Mouse (Mus musculus) testis, adult 2 months (tissue): ENCODE measurements around the gene Dnajc11. TPM values are rescaled to one million over a fixed set of nuclear protein-coding genes. Genes with fewer than 3 reads are reported as not detected.
A peak's percentile ranks its signal among the peaks of the same experiment; 100 is the strongest.

Experiments
- H3K27ac ChIP-seq: fragments of 200-500 bp; 2 replicates; pipeline ENCODE4 v1.5.1; 2012; ENCODE audit warnings: low read depth, low read length; ENCODE audit not compliant: control insufficient read depth, insufficient read depth
- H3K27me3 ChIP-seq: fragments of 200-500 bp; 2 replicates; pipeline ENCODE4 v1.6.1; 2012; ENCODE audit warnings: mild to moderate bottlenecking, low read length, moderate library complexity; ENCODE audit not compliant: control insufficient read depth, insufficient read depth
- H3K36me3 ChIP-seq: fragments of 200-500 bp; 2 replicates; pipeline ENCODE4 v1.6.1; 2012; ENCODE audit warnings: mild to moderate bottlenecking, low read length; ENCODE audit not compliant: control insufficient read depth, insufficient read depth
- H3K4me1 ChIP-seq: fragments of 200-500 bp; 2 replicates; pipeline ENCODE4 v1.6.1; 2012; ENCODE audit warnings: low read length; ENCODE audit not compliant: control insufficient read depth, insufficient read depth
- H3K4me3 ChIP-seq: fragments of 200-500 bp; 2 replicates; pipeline ENCODE4 v1.5.1; 2012; ENCODE audit warnings: low read depth, mild to moderate bottlenecking, low read length, moderate library complexity, mixed read lengths; ENCODE audit not compliant: control insufficient read depth
- CTCF ChIP-seq: fragments of 200-500 bp; IDR thresholded peaks from 2 replicates; pipeline ENCODE4 v1.5.1; 2012; ENCODE audit warnings: low read depth, mild to moderate bottlenecking, inconsistent platforms, low read length, moderate library complexity; ENCODE audit not compliant: control insufficient read depth, insufficient read depth, insufficient replicate concordance
- POLR2A ChIP-seq: fragments of 200-500 bp; IDR thresholded peaks from 2 replicates; pipeline ENCODE4 v1.6.1; 2012; ENCODE audit warnings: low read depth, mild to moderate bottlenecking, inconsistent platforms, low read length, moderate library complexity; ENCODE audit not compliant: control insufficient read depth
- polyA plus RNA-seq: library from polyadenylated mRNA; depleted of rRNA; stranded (reverse); fragments of >200 nt; gene quantifications from 2 replicates; pipeline ENCODE4 v1.2.3, GENCODE M21; 2012

Gene Dnajc11
- polyA plus RNA-seq, 1 experiment, result 31.2 TPM

- Histone ChIP-seq H3K27me3 (no peaks in the 10 kb centered on the region), H3K36me3 (no peaks in the 10 kb centered on the region; the same call in 1 of the 2 replicates), H3K4me1 (no peaks in the 10 kb centered on the region), H3K27ac (no peak overlapping the region), H3K4me3 (no peak overlapping the region)
- TF ChIP-seq POLR2A, result no peak
- TF ChIP-seq CTCF, result no peak
These were observed 47.2 kb downstream of the Dnajc11 start for GRCm38 (mm10) chr4:151980699-151981098.

- TF ChIP-seq CTCF, result peak; percentile 97
- TF ChIP-seq POLR2A, result no peak
- H3K36me3 ChIP-seq, result no peaks in the 10 kb centered on the region; the same call in 1 of the 2 replicates
- no peaks in the 10 kb centered on the region for H3K27me3 ChIP-seq
- no peak overlapping the region for H3K27ac ChIP-seq
- no peaks in the 10 kb centered on the region for H3K4me1 ChIP-seq
- H3K4me3 ChIP-seq, result no peak overlapping the region
These were observed 47.9 kb downstream of the Dnajc11 start for GRCm38 (mm10) chr4:151981363-151981762.

GRCm38 (mm10) chr4:151983043-151983442, 49.6 kb downstream of the Dnajc11 start:
- Histone ChIP-seq H3K4me3 (no peak overlapping the region), H3K4me1 (peaks cover under 1% of the 10 kb centered on the region; the same call in 1 of the 2 replicates), H3K36me3 (no peaks in the 10 kb centered on the region; the same call in 1 of the 2 replicates), H3K27ac (no peak overlapping the region), H3K27me3 (no peaks in the 10 kb centered on the region)
- no peak for TF ChIP-seq CTCF
- no peak for TF ChIP-seq POLR2A

- H3K4me3 ChIP-seq, result no peak overlapping the region
- no peak overlapping the region for H3K27ac ChIP-seq
- H3K36me3 ChIP-seq, result no peaks in the 10 kb centered on the region; the same call in 1 of the 2 replicates
- H3K4me1 ChIP-seq, result peaks cover 5% of the 10 kb centered on the region
- no peaks in the 10 kb centered on the region for H3K27me3 ChIP-seq
- TF ChIP-seq POLR2A (no peak), CTCF (no peak)
These were observed 50.1 kb downstream of the Dnajc11 start for GRCm38 (mm10) chr4:151983560-151983959.

GRCm38 (mm10) chr4:151985886-151986285, 52.4 kb downstream of the Dnajc11 start:
- H3K27ac ChIP-seq, result no peak overlapping the region
- no peaks in the 10 kb centered on the region for H3K36me3 ChIP-seq
- H3K4me3 ChIP-seq, result no peak overlapping the region
- no peak for TF ChIP-seq CTCF
- TF ChIP-seq POLR2A, result no peak
- H3K4me1 ChIP-seq, result peaks cover 10% of the 10 kb centered on the region
- H3K27me3 ChIP-seq, result no peaks in the 10 kb centered on the region

- peaks cover 10% of the 10 kb centered on the region for H3K4me1 ChIP-seq
- no peak overlapping the region for H3K4me3 ChIP-seq
- H3K27me3 ChIP-seq, result no peaks in the 10 kb centered on the region
- no peak for TF ChIP-seq CTCF
- no peak for TF ChIP-seq POLR2A
- H3K36me3 ChIP-seq, result no peaks in the 10 kb centered on the region
- H3K27ac ChIP-seq, result no peak overlapping the region
These were observed 53.2 kb downstream of the Dnajc11 start for GRCm38 (mm10) chr4:151986650-151987049.

- H3K27ac ChIP-seq, result peak overlapping the region; percentile 65
- no peaks in the 10 kb centered on the region for H3K36me3 ChIP-seq
- no peaks in the 10 kb centered on the region for H3K27me3 ChIP-seq
- H3K4me1 ChIP-seq, result peaks cover 14% of the 10 kb centered on the region
- peak overlapping the region; percentile 84 for H3K4me3 ChIP-seq
- TF ChIP-seq POLR2A (no peak), CTCF (no peak)
These were observed 54.5 kb downstream of the Dnajc11 start for GRCm38 (mm10) chr4:151988014-151988341.

- no peaks in the 10 kb centered on the region for H3K36me3 ChIP-seq
- no peaks in the 10 kb centered on the region for H3K27me3 ChIP-seq
- H3K4me1 ChIP-seq, result peaks cover 14% of the 10 kb centered on the region
- peak within 1 kb of the TSS; percentile 84 for H3K4me3 ChIP-seq
- H3K27ac ChIP-seq, result peak within 1 kb of the TSS; percentile 65
- TF ChIP-seq POLR2A (no peak), CTCF (no peak)
These were observed 55.0 kb downstream of the Dnajc11 start, which contains the start of gene Thap3 for GRCm38 (mm10) chr4:151988342-151989109. Gene Thap3 (minus strand): TSS chr4:151988997.
